Mouse (Mus musculus) neural tube, embryonic 11.5 days (tissue): ENCODE data around the gene Myt1. TPM values are rescaled to one million over a fixed set of nuclear protein-coding genes. Genes with fewer than 3 reads are reported as not detected.

Source experiments
- ATAC-seq: fragments of 200-750 bp; cut with Nextera tagmentation; 2 replicates; pipeline ENCODE4 v1.8.0; 2017; ENCODE audit warnings: moderate number of reproducible peaks, mild to moderate bottlenecking, moderate TSS enrichment, moderate library complexity; ENCODE audit not compliant: insufficient read depth, low FRiP score, low TSS enrichment
- DNase-seq: peaks from one replicate; pipeline ENCODE4 v3.0.0-alpha.2; 2015; ENCODE audit warnings: low spot score
- H3K27ac ChIP-seq: fragments of 300-500 bp; sonication (generic); 2 replicates; pipeline ENCODE4 v1.5.1; 2014; ENCODE audit warnings: low read depth, mild to moderate bottlenecking, low read length
- H3K27me3 ChIP-seq: fragments of 300-500 bp; sonication (generic); 2 replicates; pipeline ENCODE4 v1.6.1; 2014; ENCODE audit warnings: mild to moderate bottlenecking, low read length, mixed read lengths; ENCODE audit not compliant: control insufficient read depth, insufficient read depth
- H3K36me3 ChIP-seq: fragments of 300-500 bp; sonication (generic); 2 replicates; pipeline ENCODE4 v1.6.1; 2014; ENCODE audit warnings: mild to moderate bottlenecking, low read length, moderate library complexity, mixed read lengths; ENCODE audit not compliant: control insufficient read depth, insufficient read depth
- H3K4me1 ChIP-seq: fragments of 300-500 bp; sonication (generic); 2 replicates; pipeline ENCODE4 v1.6.1; 2014; ENCODE audit warnings: low read length, mixed read lengths; ENCODE audit not compliant: control insufficient read depth, insufficient read depth
- H3K4me2 ChIP-seq: fragments of 300-500 bp; sonication (generic); 2 replicates; pipeline ENCODE4 v1.6.1; 2014; ENCODE audit warnings: low read depth, mild to moderate bottlenecking, moderate library complexity
- H3K4me3 ChIP-seq: fragments of 300-500 bp; sonication (generic); 2 replicates; pipeline ENCODE4 v1.5.1; 2014; ENCODE audit warnings: low read depth, low read length
- H3K9ac ChIP-seq: fragments of 300-500 bp; sonication (generic); 2 replicates; pipeline ENCODE4 v1.6.1; 2014; ENCODE audit warnings: mild to moderate bottlenecking, low read length
- H3K9me3 ChIP-seq: fragments of 300-500 bp; sonication (generic); 2 replicates; pipeline ENCODE4 v1.6.1; 2016; ENCODE audit warnings: low read length; ENCODE audit not compliant: control insufficient read depth
- WGBS: fragments of 180-500 bp; shearing (Covaris S2); extraction: QIAGEN DNeasy Blood & Tissue Kit; methylation state at CpG from one replicate; pipeline ENCODE4 v1.1.7; 2014; 5-methylcytosine and 5-hydroxymethylcytosine counted together
- polyA plus RNA-seq: library from polyadenylated mRNA; unstranded; fragments of >200 nt; fragmentation: Nextera tagmentation; extraction: Ambion mirVana; gene quantifications from 2 replicates; pipeline ENCODE4 v1.2.1, GENCODE M21; 2014

Gene Myt1
- polyA plus RNA-seq = 36.6 and 42.3 TPM in 2 replicates

DNA sequence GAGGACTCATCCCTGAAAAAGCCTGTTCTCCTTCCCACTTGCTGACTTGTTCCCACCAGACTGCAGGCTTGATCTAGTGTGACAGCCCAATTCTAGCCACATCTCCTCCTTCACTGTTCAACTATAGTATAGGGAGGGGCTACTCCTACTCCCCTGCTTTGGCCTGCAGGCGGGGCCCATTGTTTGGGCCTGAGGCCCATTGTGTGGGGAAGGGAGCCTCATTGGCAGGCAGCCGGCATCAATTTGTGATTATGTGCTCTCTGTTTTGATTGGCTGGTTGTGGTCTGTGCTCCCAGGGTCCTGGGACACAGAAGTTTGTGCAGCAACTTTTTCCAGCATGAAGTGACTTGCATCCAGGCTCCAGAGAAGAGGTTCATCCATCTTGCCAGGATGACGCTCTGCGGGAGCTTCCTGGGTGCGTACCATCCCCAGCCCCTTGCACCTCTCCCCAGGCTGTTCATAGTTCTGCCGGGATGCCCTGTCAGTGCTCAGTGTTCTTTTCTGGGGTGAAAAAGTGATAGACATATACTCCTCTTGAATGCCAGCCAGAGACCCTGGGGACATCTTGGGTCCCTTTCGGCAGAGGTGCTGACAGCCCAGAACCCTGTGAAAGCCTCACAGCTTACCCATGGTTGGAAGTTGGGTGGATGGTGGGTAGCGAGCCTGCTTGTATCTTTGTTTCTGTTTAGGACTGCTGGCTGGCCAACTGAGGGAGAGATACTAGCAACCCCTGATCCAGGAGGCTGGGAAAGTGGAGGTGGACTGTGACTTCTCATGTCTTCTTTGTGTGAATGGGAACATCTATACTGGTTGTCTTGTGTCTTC is at the start of gene Myt1:
Gene Myt1 (plus strand): TSS at position 327 of the 825 bp plus-strand sequence.
- peaks cover 19% of the 10 kb centered on the region for H3K4me1 ChIP-seq
- H3K9ac ChIP-seq = peak within 1 kb of the TSS; percentile 62
- peak; percentile 77 for DNase-seq
- WGBS = 42% methylated on average over 8 of the region's 8 CpGs
- peak within 1 kb of the TSS; percentile 48 for H3K4me2 ChIP-seq
- no peaks in the 10 kb centered on the region for H3K27me3 ChIP-seq
- H3K27ac ChIP-seq = peak within 1 kb of the TSS; percentile 90
- no peaks in the 10 kb centered on the region for H3K36me3 ChIP-seq
- peak; percentile 89 for ATAC-seq
- H3K4me3 ChIP-seq = peak within 1 kb of the TSS; percentile 41
- H3K9me3 ChIP-seq = no peaks in the 10 kb centered on the region

DNA sequence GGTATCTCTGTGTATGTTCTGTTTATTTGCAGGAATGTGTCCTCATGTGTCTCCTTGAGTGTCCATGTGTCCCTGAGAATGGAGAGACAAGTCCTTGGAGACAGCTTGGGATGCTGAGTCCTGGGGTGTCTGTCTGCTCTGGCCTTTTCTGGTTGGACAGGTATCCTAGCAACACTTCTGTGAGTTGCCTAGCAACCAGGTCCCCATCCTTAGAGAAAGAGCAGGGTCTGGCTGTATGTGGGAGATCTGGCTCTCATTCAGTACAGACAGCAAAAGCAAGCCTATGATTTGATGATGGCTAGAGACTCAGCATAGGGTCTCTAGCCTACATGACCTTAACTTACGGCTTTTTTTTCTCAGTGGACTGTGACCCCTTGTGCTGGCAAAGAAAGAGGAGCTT is 49.4 kb upstream of the Myt1 start:
- Histone ChIP-seq H3K9me3 (no peaks in the 10 kb centered on the region), H3K4me1 (peaks cover 5% of the 10 kb centered on the region), H3K4me3 (no peak overlapping the region), H3K36me3 (no peaks in the 10 kb centered on the region), H3K9ac (no peak overlapping the region), H3K27ac (no peak overlapping the region), H3K4me2 (no peak overlapping the region), H3K27me3 (no peaks in the 10 kb centered on the region)
- DNase-seq (no peak), ATAC-seq (peak; percentile 55; the same call in 1 of the 2 replicates)
- WGBS = 88% methylated on average over 1 of the region's 1 CpGs

DNA sequence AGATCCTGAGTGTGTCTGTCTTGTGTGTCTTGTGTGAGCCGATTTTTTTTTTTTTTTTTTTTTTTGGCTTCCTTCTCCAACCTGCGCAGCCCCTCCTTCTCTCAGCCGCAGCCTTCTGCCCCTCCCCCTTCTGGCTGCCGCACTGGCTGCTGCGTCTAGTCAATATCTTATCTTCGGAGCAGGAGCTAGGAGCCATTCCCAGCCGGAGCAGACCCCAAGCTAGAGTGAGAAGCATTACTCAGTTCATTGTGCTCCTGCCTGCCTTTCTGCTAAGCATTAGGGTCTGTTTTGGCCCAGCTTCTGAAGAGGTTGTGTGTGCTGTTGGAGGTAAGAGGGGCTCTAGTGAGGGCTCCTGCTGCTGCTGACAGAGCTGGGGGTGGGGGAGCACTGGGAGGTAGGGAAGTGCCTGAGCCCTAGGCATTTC is 48.2 kb upstream of the Myt1 start, which contains the start of gene Oprl1:
Gene Oprl1 (plus strand): TSS at position 114 of the 424 bp plus-strand sequence.
- DNase-seq = peak; percentile 64
- Histone ChIP-seq H3K4me2 (peak within 1 kb of the TSS; percentile 39), H3K27ac (0 out of 2 replicates have a peak within 1 kb of the TSS, but pooled peaks have one; percentile 54), H3K9ac (peak within 1 kb of the TSS; percentile 61), H3K9me3 (no peaks in the 10 kb centered on the region), H3K27me3 (no peaks in the 10 kb centered on the region), H3K4me3 (peak within 1 kb of the TSS; percentile 23), H3K4me1 (peaks cover 5% of the 10 kb centered on the region), H3K36me3 (no peaks in the 10 kb centered on the region)
- peak; percentile 73 for ATAC-seq
- WGBS = 4% methylated on average over 7 of the region's 7 CpGs

GRCm38 (mm10) chr2:181715382-181715781 is 47.8 kb upstream of the Myt1 start:
- H3K4me2 ChIP-seq = peak overlapping the region; percentile 39
- no peaks in the 10 kb centered on the region for H3K27me3 ChIP-seq
- no peaks in the 10 kb centered on the region for H3K36me3 ChIP-seq
- ATAC-seq (no peak), DNase-seq (no peak)
- no peaks in the 10 kb centered on the region for H3K9me3 ChIP-seq
- 74% methylated on average over 3 of the region's 3 CpGs for WGBS
- H3K4me1 ChIP-seq = peaks cover 5% of the 10 kb centered on the region
- H3K27ac ChIP-seq = 0 out of 2 replicates have a peak overlapping the region, but pooled peaks have one; percentile 54
- H3K9ac ChIP-seq = peak overlapping the region; percentile 61
- H3K4me3 ChIP-seq = peak overlapping the region; percentile 23

DNA sequence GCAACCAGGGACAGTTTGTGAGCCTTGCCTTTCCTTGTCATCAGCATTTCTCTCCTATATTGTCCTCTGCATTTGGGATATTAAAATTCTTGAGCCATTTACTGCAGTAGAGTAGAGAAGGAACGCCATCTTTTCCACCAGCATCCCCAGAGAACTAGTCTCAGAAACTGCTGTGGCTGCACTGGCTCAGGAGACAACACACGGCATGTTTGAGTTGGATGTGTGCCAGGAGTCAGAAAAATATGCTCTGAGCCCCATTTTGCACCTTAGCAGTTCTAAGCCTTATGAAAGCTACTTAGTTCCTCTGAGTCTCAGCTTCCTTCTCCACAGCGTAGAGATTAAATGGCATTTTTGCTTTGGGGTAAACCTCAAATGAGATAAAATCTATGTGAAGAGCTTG is 46.1 kb upstream of the Myt1 start:
- Histone ChIP-seq H3K27ac (no peak overlapping the region), H3K9me3 (no peaks in the 10 kb centered on the region), H3K9ac (no peak overlapping the region), H3K4me3 (no peak overlapping the region), H3K27me3 (no peaks in the 10 kb centered on the region), H3K4me2 (no peak overlapping the region), H3K36me3 (no peaks in the 10 kb centered on the region), H3K4me1 (peaks cover 5% of the 10 kb centered on the region)
- WGBS = 93% methylated on average over 3 of the region's 3 CpGs
- ATAC-seq (no peak), DNase-seq (no peak)

GRCm38 (mm10) chr2:181720061-181720460 is 43.1 kb upstream of the Myt1 start:
- DNase-seq (no peak), ATAC-seq (no peak)
- Histone ChIP-seq H3K4me3 (no peak overlapping the region), H3K9ac (no peak overlapping the region), H3K27me3 (no peaks in the 10 kb centered on the region), H3K4me2 (no peak overlapping the region), H3K4me1 (peaks cover under 1% of the 10 kb centered on the region; the same call in 1 of the 2 replicates), H3K27ac (no peak overlapping the region), H3K36me3 (no peaks in the 10 kb centered on the region), H3K9me3 (no peaks in the 10 kb centered on the region)
- 31% methylated on average over 3 of the region's 3 CpGs for WGBS

- Histone ChIP-seq H3K27ac (no peak overlapping the region), H3K27me3 (no peaks in the 10 kb centered on the region), H3K4me1 (no peaks in the 10 kb centered on the region), H3K9ac (no peak overlapping the region), H3K4me2 (no peak overlapping the region), H3K36me3 (no peaks in the 10 kb centered on the region), H3K9me3 (no peaks in the 10 kb centered on the region), H3K4me3 (no peak overlapping the region)
- ATAC-seq = no peak
- DNase-seq = no peak
These were observed 41.9 kb upstream of the Myt1 start for GRCm38 (mm10) chr2:181721200-181721599.

- no peaks in the 10 kb centered on the region for H3K4me1 ChIP-seq
- H3K9me3 ChIP-seq = no peaks in the 10 kb centered on the region
- H3K27me3 ChIP-seq = no peaks in the 10 kb centered on the region
- no peak for ATAC-seq
- H3K36me3 ChIP-seq = no peaks in the 10 kb centered on the region
- H3K4me2 ChIP-seq = no peak overlapping the region
- no peak overlapping the region for H3K4me3 ChIP-seq
- no peak overlapping the region for H3K27ac ChIP-seq
- no peak overlapping the region for H3K9ac ChIP-seq
- WGBS = 15% methylated on average over 3 of the region's 3 CpGs
- peak; percentile 66 for DNase-seq
These were observed 40.9 kb upstream of the Myt1 start for GRCm38 (mm10) chr2:181722213-181722612.
